In the genomic region with DNA sequence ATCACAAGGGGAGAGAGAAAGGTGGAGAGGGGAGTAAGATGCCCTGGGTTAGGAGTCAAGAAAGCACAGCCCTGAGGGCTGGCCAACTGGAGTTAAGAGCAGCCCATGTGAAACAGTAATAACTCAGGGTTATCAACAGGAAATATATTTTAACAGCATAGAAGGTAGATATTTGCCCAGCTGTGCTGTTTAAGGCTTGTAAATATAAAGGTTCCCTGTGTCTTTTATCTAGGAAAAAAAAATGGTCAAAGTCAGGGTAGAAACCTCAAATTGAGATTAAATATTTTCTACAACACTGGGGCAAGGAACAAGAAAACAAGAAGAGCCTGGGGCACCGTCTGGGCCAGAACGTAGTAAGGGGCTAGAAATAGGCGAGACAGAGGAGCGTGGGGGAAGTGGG, we compare ENCODE assay signal across 18 mouse cellular contexts.
"Had no signal": no experiment of that assay in that cellular context is flagged by ENCODE, and none has a peak within 500 bp of the region (broad histone marks: within the 10 kb centered on the region; RNA-seq: fewer than 3 reads in every experiment).

No protein-coding gene starts in this region.

- H3K36me3 ChIP-seq: liver, embryonic 15.5 days; lung, embryonic 15.5 days; midbrain, embryonic 13.5 days; midbrain, embryonic 15.5 days; neural tube, embryonic 12.5 days; stomach, embryonic 15.5 days had no signal

- ATAC-seq: liver, postnatal 0 days; lung, postnatal 0 days had no signal

- H3K4me3 ChIP-seq: liver, embryonic 15.5 days; lung, embryonic 15.5 days; megakaryocyte, embryonic 14.5 days; midbrain, embryonic 13.5 days; midbrain, embryonic 15.5 days; neural tube, embryonic 12.5 days; stomach, embryonic 15.5 days had no signal

- H3K4me1 ChIP-seq: liver, embryonic 15.5 days; midbrain, embryonic 13.5 days; midbrain, embryonic 15.5 days; neural tube, embryonic 12.5 days; stomach, embryonic 15.5 days had no signal

- DNase-seq: liver, postnatal 0 days; lung, adult 2 months; lung, postnatal 14 days; lung, postnatal 36 days; right cerebral cortex, postnatal 14 days; thymus, adult 2 months; thymus, postnatal 25 days; thymus, postnatal 4 days had no signal

- H3K9ac ChIP-seq: liver, embryonic 15.5 days; liver, postnatal 0 days; lung, embryonic 15.5 days; midbrain, embryonic 13.5 days; midbrain, embryonic 15.5 days; neural tube, embryonic 12.5 days; stomach, embryonic 15.5 days had no signal

- H3K27ac ChIP-seq: liver, embryonic 15.5 days; lung, embryonic 15.5 days; macrophage; midbrain, embryonic 13.5 days; midbrain, embryonic 15.5 days; neural tube, embryonic 12.5 days; stomach, embryonic 15.5 days had no signal

- H3K27me3 ChIP-seq: liver, embryonic 15.5 days; lung, embryonic 15.5 days; midbrain, embryonic 13.5 days; midbrain, embryonic 15.5 days; neural tube, embryonic 12.5 days; stomach, embryonic 15.5 days had no signal

- H3K9me3 ChIP-seq: liver, embryonic 15.5 days; lung, embryonic 15.5 days; megakaryocyte, embryonic 14.5 days; midbrain, embryonic 13.5 days; midbrain, embryonic 15.5 days; neural tube, embryonic 12.5 days; stomach, embryonic 15.5 days had no signal

- H3K4me2 ChIP-seq: liver, embryonic 15.5 days; lung, embryonic 15.5 days; midbrain, embryonic 11.5 days; midbrain, embryonic 13.5 days; midbrain, embryonic 15.5 days; neural tube, embryonic 12.5 days; stomach, embryonic 15.5 days had no signal
